Mouse (Mus musculus) heart, embryonic 11.5 days (tissue): ENCODE measurements at regions not wholly inside any gene's neighbourhood (a gene's known extent, or its start where the extent isn't known, plus 50 kb on each side); places are given as distances from the start of the nearest gene placed in this dataset.
A peak's percentile ranks its signal among the peaks of the same experiment; 100 is the strongest.

Experiments used
- ATAC-seq: fragments of 200-750 bp; cut with Nextera tagmentation; replicated peaks from 2 replicates; pipeline ENCODE4 v1.8.0; 2017; ENCODE audit warnings: moderate library complexity; ENCODE audit not compliant: insufficient number of reproducible peaks, low FRiP score, low TSS enrichment
- H3K27ac ChIP-seq: fragments of 300-500 bp; sonication (generic); 2 replicates; pipeline ENCODE4 v1.5.1; 2014; ENCODE audit warnings: mild to moderate bottlenecking, low read depth, low read length
- H3K27me3 ChIP-seq: fragments of 300-500 bp; sonication (generic); 2 replicates; pipeline ENCODE4 v1.6.1; 2014; ENCODE audit warnings: mild to moderate bottlenecking, low read length, mixed read lengths; ENCODE audit not compliant: control insufficient read depth, insufficient read depth
- H3K36me3 ChIP-seq: fragments of 300-500 bp; sonication (generic); 2 replicates; pipeline ENCODE4 v1.6.1; 2014; ENCODE audit warnings: mild to moderate bottlenecking, low read length, moderate library complexity, mixed read lengths; ENCODE audit not compliant: control insufficient read depth, insufficient read depth
- H3K4me1 ChIP-seq: fragments of 300-500 bp; sonication (generic); 2 replicates; pipeline ENCODE4 v1.6.1; 2014; ENCODE audit warnings: low read length; ENCODE audit not compliant: control insufficient read depth, insufficient read depth
- H3K4me2 ChIP-seq: fragments of 300-500 bp; sonication (generic); 2 replicates; pipeline ENCODE4 v1.6.1; 2014; ENCODE audit warnings: mild to moderate bottlenecking, moderate library complexity
- H3K4me3 ChIP-seq: fragments of 300-500 bp; sonication (generic); 2 replicates; pipeline ENCODE4 v1.5.1; 2014; ENCODE audit warnings: low read depth, low read length
- H3K9ac ChIP-seq: fragments of 300-500 bp; sonication (generic); 2 replicates; pipeline ENCODE4 v1.6.1; 2014; ENCODE audit warnings: mild to moderate bottlenecking, low read depth, low read length, moderate library complexity
- H3K9me3 ChIP-seq: fragments of 300-500 bp; sonication (generic); replicated peaks from 2 replicates; pipeline ENCODE4 v1.6.1; 2016; ENCODE audit warnings: low read length; ENCODE audit not compliant: control insufficient read depth
- WGBS: fragments of 180-500 bp; shearing (Covaris S2); extraction: QIAGEN DNeasy Blood & Tissue Kit; methylation state at CpG from one replicate; pipeline ENCODE4 v1.1.7; 2014; ENCODE audit not compliant: insufficient replicate concordance; 5-methylcytosine and 5-hydroxymethylcytosine counted together

- Histone ChIP-seq H3K9me3 (no peaks in the 10 kb centered on the region), H3K9ac (no peak overlapping the region), H3K4me1 (no peaks in the 10 kb centered on the region), H3K36me3 (no peaks in the 10 kb centered on the region), H3K27me3 (no peaks in the 10 kb centered on the region), H3K4me2 (no peak overlapping the region), H3K4me3 (no peak overlapping the region), H3K27ac (no peak overlapping the region)
- WGBS: 81% methylated on average over 5 of the region's 5 CpGs
- ATAC-seq: no peak
Observed at GRCm38 (mm10) chr2:160485515-160485914, 118.7 kb upstream of the Mafb start.

- no peak for ATAC-seq
- WGBS: 3% methylated on average over 1 of the region's 1 CpGs
Observed at GRCm38 (mm10) chr2:160499726-160500125, 132.9 kb upstream of the Mafb start.

GRCm38 (mm10) chr2:160502901-160503300 is 136.0 kb upstream of the Mafb start:
- H3K27ac ChIP-seq: no peak overlapping the region
- WGBS: 75% methylated on average over 2 of the region's 2 CpGs
- ATAC-seq: no peak

More at GRCm38 (mm10) chr2:160499726-160500125, 132.9 kb upstream of the Mafb start:
- no peak overlapping the region for H3K27ac ChIP-seq
- no peaks in the 10 kb centered on the region for H3K36me3 ChIP-seq
- no peak overlapping the region for H3K4me2 ChIP-seq
- no peak overlapping the region for H3K4me3 ChIP-seq
- no peaks in the 10 kb centered on the region; the same call in 1 of the 2 replicates for H3K27me3 ChIP-seq
- H3K9me3 ChIP-seq: no peaks in the 10 kb centered on the region
- H3K9ac ChIP-seq: no peak overlapping the region
- no peaks in the 10 kb centered on the region for H3K4me1 ChIP-seq

GRCm38 (mm10) chr2:160503597-160504393 is 136.9 kb upstream of the Mafb start:
- ATAC-seq: no peak
- Histone ChIP-seq H3K36me3 (no peaks in the 10 kb centered on the region), H3K4me3 (no peak overlapping the region), H3K9me3 (no peaks in the 10 kb centered on the region), H3K4me1 (no peaks in the 10 kb centered on the region), H3K27me3 (no peaks in the 10 kb centered on the region), H3K9ac (no peak overlapping the region), H3K27ac (no peak overlapping the region), H3K4me2 (no peak overlapping the region)
- 76% methylated on average over 16 of the region's 16 CpGs for WGBS

More at GRCm38 (mm10) chr2:160502901-160503300, 136.0 kb upstream of the Mafb start:
- H3K4me2 ChIP-seq: no peak overlapping the region
- no peaks in the 10 kb centered on the region; the same call in 1 of the 2 replicates for H3K27me3 ChIP-seq
- H3K9ac ChIP-seq: no peak overlapping the region
- no peaks in the 10 kb centered on the region for H3K9me3 ChIP-seq
- H3K4me3 ChIP-seq: no peak overlapping the region
- H3K36me3 ChIP-seq: no peaks in the 10 kb centered on the region
- H3K4me1 ChIP-seq: no peaks in the 10 kb centered on the region

- H3K9ac ChIP-seq: no peak overlapping the region
- no peaks in the 10 kb centered on the region for H3K9me3 ChIP-seq
- no peak overlapping the region for H3K4me3 ChIP-seq
- ATAC-seq: no peak
- H3K4me1 ChIP-seq: no peaks in the 10 kb centered on the region
- WGBS: 77% methylated on average over 4 of the region's 4 CpGs
- H3K36me3 ChIP-seq: no peaks in the 10 kb centered on the region
- H3K27ac ChIP-seq: no peak overlapping the region
- no peaks in the 10 kb centered on the region for H3K27me3 ChIP-seq
- H3K4me2 ChIP-seq: no peak overlapping the region
Observed at GRCm38 (mm10) chr2:160504394-160504657, 137.5 kb upstream of the Mafb start.

- Histone ChIP-seq H3K27ac (no peak overlapping the region), H3K36me3 (no peaks in the 10 kb centered on the region), H3K4me3 (no peak overlapping the region), H3K4me1 (0 out of 2 replicates have a peak, but pooled peaks cover 4% of the 10 kb centered on the region), H3K9ac (no peak overlapping the region), H3K27me3 (no peaks in the 10 kb centered on the region), H3K4me2 (no peak overlapping the region), H3K9me3 (no peaks in the 10 kb centered on the region)
- no peak for ATAC-seq
- WGBS: 65% methylated on average over 9 of the region's 9 CpGs
Observed at GRCm38 (mm10) chr2:160507371-160507770, 138.3 kb upstream of the Top1 start.

- Histone ChIP-seq H3K4me3 (no peak overlapping the region), H3K9me3 (no peaks in the 10 kb centered on the region), H3K4me1 (0 out of 2 replicates have a peak, but pooled peaks cover 4% of the 10 kb centered on the region), H3K4me2 (no peak overlapping the region), H3K36me3 (no peaks in the 10 kb centered on the region), H3K27ac (no peak overlapping the region), H3K27me3 (no peaks in the 10 kb centered on the region; the same call in 1 of the 2 replicates), H3K9ac (no peak overlapping the region)
- 47% methylated on average over 22 of the region's 22 CpGs for WGBS
- ATAC-seq: no peak
Observed at GRCm38 (mm10) chr2:160507816-160508564, 137.7 kb upstream of the Top1 start.

- Histone ChIP-seq H3K4me3 (no peak overlapping the region), H3K4me1 (0 out of 2 replicates have a peak, but pooled peaks cover 4% of the 10 kb centered on the region), H3K36me3 (no peaks in the 10 kb centered on the region), H3K9ac (no peak overlapping the region), H3K27me3 (peaks cover 2% of the 10 kb centered on the region; the same call in 1 of the 2 replicates), H3K4me2 (no peak overlapping the region), H3K27ac (no peak overlapping the region), H3K9me3 (no peaks in the 10 kb centered on the region)
- 83% methylated on average over 5 of the region's 5 CpGs for WGBS
- 0 out of 2 replicates have a peak, but pooled peaks have one; percentile 13 for ATAC-seq
Observed at GRCm38 (mm10) chr2:160510159-160510558, 135.5 kb upstream of the Top1 start.
